Mouse (Mus musculus): ENCODE measurements around the gene Lats2. TPM values are rescaled to one million over a fixed set of nuclear protein-coding genes. Genes with fewer than 3 reads are reported as not detected.
"Not testable (repeated sequence)": the region's sequence is repeated elsewhere in the genome, so short reads cannot be mapped to it uniquely, and the experiment has no call there.

Gene Lats2
- polyA plus RNA-seq, 1 experiment from 2014 or later: 24.5 TPM

GRCm38 (mm10) chr14:57756094-57756493 is 2.1 kb downstream of the Lats2 start:
- no peak overlapping the region for H3K4me2 ChIP-seq
- 82% methylated on average over 4 of the region's 4 CpGs for WGBS
- no peak overlapping the region for H3K27ac ChIP-seq
- H3K4me3 ChIP-seq (replicated peaks): no peak overlapping the region
- no peaks in the 10 kb centered on the region for H3K27me3 ChIP-seq
- no peak for ATAC-seq (replicated peaks; ENCODE audit: low FRiP score)
- H3K9me3 ChIP-seq (replicated peaks): no peaks in the 10 kb centered on the region
- no peak overlapping the region for H3K9ac ChIP-seq
- H3K36me3 ChIP-seq: no peaks in the 10 kb centered on the region
- peaks cover 4% of the 10 kb centered on the region; the same call in 1 of the 2 replicates for H3K4me1 ChIP-seq

- 90% methylated on average over 2 of the region's 2 CpGs for WGBS
- no peak for ATAC-seq (replicated peaks; ENCODE audit: low FRiP score)
Measured at GRCm38 (mm10) chr14:57755661-57756060, 2.5 kb downstream of the Lats2 start.

GRCm38 (mm10) chr14:57753351-57753992 is 4.7 kb downstream of the Lats2 start:
- Histone ChIP-seq H3K4me2 (no peak overlapping the region), H3K27me3 (no peaks in the 10 kb centered on the region), H3K4me1 (peaks cover 10% of the 10 kb centered on the region; the same call in 1 of the 2 replicates), H3K9ac (no peak overlapping the region), H3K9me3 (replicated peaks) (no peaks in the 10 kb centered on the region), H3K36me3 (no peaks in the 10 kb centered on the region), H3K4me3 (replicated peaks) (no peak overlapping the region), H3K27ac (peak overlapping the region; percentile 72)
- WGBS: 46% methylated on average over 9 of the region's 9 CpGs
- ATAC-seq (replicated peaks; ENCODE audit: low FRiP score): no peak

More at GRCm38 (mm10) chr14:57755661-57756060, 2.5 kb downstream of the Lats2 start:
- Histone ChIP-seq H3K4me3 (replicated peaks) (no peak overlapping the region), H3K36me3 (no peaks in the 10 kb centered on the region), H3K27ac (no peak overlapping the region), H3K4me2 (no peak overlapping the region), H3K27me3 (no peaks in the 10 kb centered on the region), H3K9me3 (replicated peaks) (no peaks in the 10 kb centered on the region), H3K9ac (no peak overlapping the region), H3K4me1 (peaks cover 4% of the 10 kb centered on the region; the same call in 1 of the 2 replicates)

- H3K27ac ChIP-seq; H3K36me3 ChIP-seq; H3K27me3 ChIP-seq; H3K9ac ChIP-seq; H3K9me3 ChIP-seq (replicated peaks); H3K4me3 ChIP-seq (replicated peaks); H3K4me2 ChIP-seq; ATAC-seq (replicated peaks; ENCODE audit: low FRiP score): not testable (repeated sequence)
- peaks cover 15% of the 10 kb centered on the region; the same call in 1 of the 2 replicates for H3K4me1 ChIP-seq
Measured at GRCm38 (mm10) chr14:57751006-57751405, 7.2 kb downstream of the Lats2 start.

GRCm38 (mm10) chr14:57749501-57749900 is 8.7 kb downstream of the Lats2 start:
- Histone ChIP-seq H3K4me2 (no peak overlapping the region), H3K9ac (no peak overlapping the region), H3K27me3 (no peaks in the 10 kb centered on the region), H3K36me3 (no peaks in the 10 kb centered on the region), H3K27ac (peak overlapping the region; percentile 16; the same call in 1 of the 2 replicates), H3K4me3 (replicated peaks) (no peak overlapping the region), H3K9me3 (replicated peaks) (no peaks in the 10 kb centered on the region), H3K4me1 (peaks cover 15% of the 10 kb centered on the region)
- WGBS: 39% methylated on average over 2 of the region's 2 CpGs
- ATAC-seq (replicated peaks; ENCODE audit: low FRiP score): no peak

GRCm38 (mm10) chr14:57746001-57746771 is 12.0 kb downstream of the Lats2 start, which contains the start of gene Gm49361:
Gene Gm49361 (minus strand): TSS chr14:57746103.
- Histone ChIP-seq H3K27me3 (no peaks in the 10 kb centered on the region), H3K36me3 (no peaks in the 10 kb centered on the region), H3K4me3 (replicated peaks) (peak within 1 kb of the TSS; percentile 79), H3K4me1 (peaks cover 40% of the 10 kb centered on the region), H3K9ac (peak within 1 kb of the TSS; percentile 90), H3K27ac (peak within 1 kb of the TSS; percentile 95), H3K4me2 (peak within 1 kb of the TSS; percentile 92), H3K9me3 (replicated peaks) (no peaks in the 10 kb centered on the region)
- 1% methylated on average over 61 of the region's 68 CpGs for WGBS
- peak; percentile 93 for ATAC-seq (replicated peaks; ENCODE audit: low FRiP score)

- Histone ChIP-seq H3K4me2 (peak overlapping the region; percentile 92), H3K4me1 (peaks cover 47% of the 10 kb centered on the region), H3K27me3 (no peaks in the 10 kb centered on the region), H3K9ac (peak overlapping the region; percentile 90), H3K4me3 (replicated peaks) (peak overlapping the region; percentile 79), H3K36me3 (no peaks in the 10 kb centered on the region), H3K9me3 (replicated peaks) (no peaks in the 10 kb centered on the region), H3K27ac (peak overlapping the region; percentile 95)
- ATAC-seq (replicated peaks; ENCODE audit: low FRiP score): peak; percentile 69
- WGBS: under 1% methylated on average over 88 of the region's 103 CpGs
Measured at GRCm38 (mm10) chr14:57745291-57745969, 12.8 kb downstream of the Lats2 start.

- Histone ChIP-seq H3K4me2 (peak overlapping the region; percentile 92), H3K36me3 (no peaks in the 10 kb centered on the region), H3K27me3 (no peaks in the 10 kb centered on the region), H3K9me3 (replicated peaks) (no peaks in the 10 kb centered on the region), H3K27ac (peak overlapping the region; percentile 95), H3K4me3 (replicated peaks) (peak overlapping the region; percentile 79), H3K4me1 (peaks cover 46% of the 10 kb centered on the region), H3K9ac (peak overlapping the region; percentile 90)
- ATAC-seq (replicated peaks; ENCODE audit: low FRiP score): no peak; the same call in 1 of the 2 replicates
- WGBS: under 1% methylated on average over 8 of the region's 8 CpGs
Measured at GRCm38 (mm10) chr14:57744547-57744946, 13.6 kb downstream of the Lats2 start.

GRCm38 (mm10) chr14:57740651-57741050 is 17.5 kb downstream of the Lats2 start:
- WGBS: 84% methylated on average over 8 of the region's 8 CpGs
- no peak overlapping the region for H3K4me2 ChIP-seq
- H3K36me3 ChIP-seq: no peaks in the 10 kb centered on the region
- no peaks in the 10 kb centered on the region for H3K27me3 ChIP-seq
- H3K9ac ChIP-seq: no peak overlapping the region
- H3K4me1 ChIP-seq: peaks cover 60% of the 10 kb centered on the region
- ATAC-seq (replicated peaks; ENCODE audit: low FRiP score): no peak
- H3K27ac ChIP-seq: no peak overlapping the region
- H3K4me3 ChIP-seq (replicated peaks): no peak overlapping the region
- no peaks in the 10 kb centered on the region for H3K9me3 ChIP-seq (replicated peaks)

- Histone ChIP-seq H3K27ac (0 out of 2 replicates have a peak overlapping the region, but pooled peaks have one; percentile 6), H3K4me3 (replicated peaks) (no peak overlapping the region), H3K9me3 (replicated peaks) (no peaks in the 10 kb centered on the region), H3K27me3 (no peaks in the 10 kb centered on the region), H3K4me1 (peaks cover 67% of the 10 kb centered on the region), H3K9ac (no peak overlapping the region), H3K4me2 (no peak overlapping the region), H3K36me3 (peaks cover 11% of the 10 kb centered on the region; the same call in 1 of the 2 replicates)
- 0 out of 2 replicates have a peak, but pooled peaks have one; percentile 29 for ATAC-seq (replicated peaks; ENCODE audit: low FRiP score)
Measured at GRCm38 (mm10) chr14:57737089-57737488, 21.1 kb downstream of the Lats2 start.

- no peak overlapping the region for H3K4me2 ChIP-seq
- H3K9ac ChIP-seq: no peak overlapping the region
- H3K4me1 ChIP-seq: peaks cover 66% of the 10 kb centered on the region
- no peaks in the 10 kb centered on the region for H3K27me3 ChIP-seq
- H3K4me3 ChIP-seq (replicated peaks): no peak overlapping the region
- H3K36me3 ChIP-seq: peaks cover 13% of the 10 kb centered on the region; the same call in 1 of the 2 replicates
- 62% methylated on average over 4 of the region's 4 CpGs for WGBS
- no peak for ATAC-seq (replicated peaks; ENCODE audit: low FRiP score)
- H3K27ac ChIP-seq: peak overlapping the region; percentile 45; the same call in 1 of the 2 replicates
- H3K9me3 ChIP-seq (replicated peaks): no peaks in the 10 kb centered on the region
Measured at GRCm38 (mm10) chr14:57736141-57736540, 22.0 kb downstream of the Lats2 start.

Measured in kidney, embryonic 15.5 days (tissue).